Mouse (Mus musculus): Measurements from ENCODE around the gene 4930524B15Rik.

DNA sequence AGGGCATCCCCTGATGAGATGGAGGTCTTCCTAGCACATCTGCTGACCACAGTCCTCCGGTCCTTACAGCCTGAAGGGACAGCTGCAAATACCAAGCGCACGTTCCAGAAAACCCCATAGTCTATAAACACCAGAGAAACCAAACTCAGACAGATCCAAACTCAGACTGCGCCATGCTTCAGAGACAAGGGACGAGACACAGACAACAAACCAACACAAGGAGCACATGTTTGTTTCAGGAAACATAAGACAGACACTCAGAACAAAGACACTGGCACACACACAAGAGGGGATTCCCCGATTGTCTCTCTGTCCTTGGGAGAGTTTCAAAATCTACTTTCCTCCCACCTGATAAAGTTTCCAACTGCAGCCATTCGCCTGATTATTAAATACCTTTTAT, 16.4 kb downstream of the 4930524B15Rik start:
- TF ChIP-seq CTCF (IDR thresholded peaks at IDR 0.05; ENCODE audit: low read depth) (no peak), EP300 (IDR thresholded peaks at IDR 0.05; ENCODE audit: low read depth) (no peak)
